Mouse (Mus musculus) CH12.LX (cell line): ENCODE measurements around the gene Morc2a. TPM values are rescaled to one million over a fixed set of nuclear protein-coding genes. Genes with fewer than 3 reads are reported as not detected.

ENCODE experiments used
- DNase-seq: peaks from one replicate; pipeline ENCODE4 v3.0.0-alpha.2; 2013; ENCODE audit errors: extremely low read depth
- H3K27ac ChIP-seq: 2 replicates; pipeline ENCODE4 v1.5.1; 2012; ENCODE audit warnings: low read depth, mild to moderate bottlenecking, control low read depth, moderate library complexity; ENCODE audit not compliant: insufficient read depth
- H3K27me3 ChIP-seq: replicated peaks from 2 replicates; pipeline ENCODE3; 2012; ENCODE audit warnings: inconsistent platforms
- H3K36me3 ChIP-seq, 2 experiments: replicated peaks in 1 of 2; 2 replicates each; pipeline versions ENCODE3 to v1.6.1; 2012; ENCODE audit warnings: inconsistent platforms in 1 of 2, low read length in 1 of 2, mild to moderate bottlenecking in 1 of 2, mixed read lengths in 1 of 2, moderate library complexity in 1 of 2; ENCODE audit not compliant: control insufficient read depth in 1 of 2, insufficient read depth in 1 of 2
- H3K4me1 ChIP-seq, 2 experiments: 2 replicates each; pipeline ENCODE4 v1.6.1; 2012; ENCODE audit warnings: inconsistent platforms in 1 of 2, moderate library complexity in 1 of 2; ENCODE audit not compliant: insufficient read depth in 2 of 2, control insufficient read depth in 1 of 2
- H3K4me2 ChIP-seq: 2 replicates; pipeline ENCODE4 v1.6.1; 2012; ENCODE audit warnings: low read depth, mild to moderate bottlenecking, control low read depth; ENCODE audit not compliant: poor library complexity, insufficient read depth, severe bottlenecking
- H3K4me3 ChIP-seq, 3 experiments: fragments of 150-350 bp in 1 of 3; sonication (generic) in 1 of 3; replicated peaks in 1 of 3; 2 replicates each; pipeline versions ENCODE3 to v1.5.1; 2011 to 2012; ENCODE audit warnings: low read depth in 2 of 3, low read length in 2 of 3, mild to moderate bottlenecking in 2 of 3, moderate library complexity in 2 of 3, control low read depth in 1 of 3, improper control_type of control experiment in 1 of 3, inconsistent platforms in 1 of 3, mixed read lengths in 1 of 3; ENCODE audit not compliant: poor library complexity in 1 of 3
- H3K79me2 ChIP-seq: replicated peaks from 2 replicates; pipeline ENCODE4 v1.6.1; 2012; ENCODE audit warnings: mild to moderate bottlenecking, moderate library complexity; ENCODE audit not compliant: control insufficient read depth, poor library complexity, insufficient read depth, severe bottlenecking; ENCODE audit errors: extremely low read depth
- H3K9ac ChIP-seq: 2 replicates; pipeline ENCODE4 v1.6.1; 2012; ENCODE audit warnings: low read depth, mild to moderate bottlenecking, control low read depth, moderate library complexity; ENCODE audit not compliant: insufficient read depth
- H3K9me3 ChIP-seq: replicated peaks from 2 replicates; pipeline ENCODE3; 2012; ENCODE audit warnings: low read length, inconsistent platforms, mixed read lengths
- BHLHE40 ChIP-seq: IDR thresholded peaks from 2 replicates; pipeline ENCODE4 v1.6.1; 2011; ENCODE audit warnings: mild to moderate bottlenecking, low read depth, low read length, improper control_type of control experiment
- CHD1 ChIP-seq: IDR thresholded peaks from 2 replicates; pipeline ENCODE4 v1.6.1; 2012; ENCODE audit warnings: low read depth, low read length, improper control_type of control experiment, inconsistent platforms
- CHD2 ChIP-seq: IDR thresholded peaks from 2 replicates; pipeline ENCODE4 v1.6.1; 2011; ENCODE audit warnings: low read length, improper control_type of control experiment
- E2F4 ChIP-seq: IDR thresholded peaks from 2 replicates; pipeline ENCODE4 v1.6.1; 2011; ENCODE audit warnings: low read depth, low read length, improper control_type of control experiment; ENCODE audit not compliant: insufficient replicate concordance
- ELF1 ChIP-seq: IDR thresholded peaks from 2 replicates; pipeline ENCODE4 v1.6.1; 2014; ENCODE audit warnings: low read depth, mild to moderate bottlenecking, inconsistent platforms, low read length, improper control_type of control experiment
- ETS1 ChIP-seq: conservative IDR thresholded peaks from 2 replicates; pipeline ENCODE4 v1.6.1; 2012; ENCODE audit warnings: low read depth, mild to moderate bottlenecking, inconsistent platforms, low read length, improper control_type of control experiment, moderate library complexity
- GABPA ChIP-seq: IDR thresholded peaks from 2 replicates; pipeline ENCODE4 v1.6.1; 2012; ENCODE audit warnings: low read depth, low read length, improper control_type of control experiment, inconsistent platforms; ENCODE audit not compliant: insufficient replicate concordance
- HCFC1 ChIP-seq: IDR thresholded peaks from 2 replicates; pipeline ENCODE4 v1.6.1; 2012; ENCODE audit warnings: low read depth, mild to moderate bottlenecking, inconsistent platforms, low read length, improper control_type of control experiment
- JUN ChIP-seq: IDR thresholded peaks from 2 replicates; pipeline ENCODE4 v1.6.1; 2011; ENCODE audit warnings: low read depth, mild to moderate bottlenecking, low read length, improper control_type of control experiment, moderate library complexity; ENCODE audit not compliant: insufficient read depth
- KAT2A ChIP-seq: IDR thresholded peaks from 2 replicates; pipeline ENCODE4 v1.6.1; 2012; ENCODE audit warnings: low read length, improper control_type of control experiment, inconsistent platforms; ENCODE audit not compliant: insufficient replicate concordance
- MAZ ChIP-seq: IDR thresholded peaks from 2 replicates; pipeline ENCODE4 v1.6.1; 2012; ENCODE audit warnings: low read depth, mild to moderate bottlenecking, inconsistent platforms, low read length, improper control_type of control experiment, moderate library complexity
- MEF2A ChIP-seq: IDR thresholded peaks from 2 replicates; pipeline ENCODE4 v1.6.1; 2014; ENCODE audit warnings: low read depth, mild to moderate bottlenecking, inconsistent platforms, low read length, improper control_type of control experiment, borderline replicate concordance
- MXI1 ChIP-seq: IDR thresholded peaks from 2 replicates; pipeline ENCODE4 v1.6.1; 2011; ENCODE audit warnings: mild to moderate bottlenecking, low read depth, low read length, improper control_type of control experiment
- NELFE ChIP-seq: IDR thresholded peaks from 2 replicates; pipeline ENCODE4 v1.6.1; 2011; ENCODE audit warnings: low read depth, low read length, improper control_type of control experiment
- NRF1 ChIP-seq: IDR thresholded peaks from 2 replicates; pipeline ENCODE4 v1.6.1; 2014; ENCODE audit warnings: low read depth, mild to moderate bottlenecking, inconsistent platforms, low read length, improper control_type of control experiment, moderate library complexity
- POLR2A ChIP-seq: IDR thresholded peaks from 2 replicates; pipeline ENCODE4 v1.6.1; 2011; ENCODE audit warnings: low read depth, mild to moderate bottlenecking, improper control_type of control experiment, low read length
- RAD21 ChIP-seq: IDR thresholded peaks from 2 replicates; pipeline ENCODE4 v1.6.1; 2011; ENCODE audit warnings: low read depth, mild to moderate bottlenecking, low read length, improper control_type of control experiment, moderate library complexity
- RCOR1 ChIP-seq: conservative IDR thresholded peaks from 2 replicates; pipeline ENCODE4 v1.6.1; 2012; ENCODE audit warnings: low read depth, mild to moderate bottlenecking, inconsistent platforms, low read length, improper control_type of control experiment
- SIN3A ChIP-seq: IDR thresholded peaks from 2 replicates; pipeline ENCODE4 v1.6.1; 2012; ENCODE audit warnings: low read length, improper control_type of control experiment, inconsistent platforms
- TBP ChIP-seq: conservative IDR thresholded peaks from 2 replicates; pipeline ENCODE4 v1.6.1; 2011; ENCODE audit warnings: low read depth, low read length, improper control_type of control experiment
- UBTF ChIP-seq: IDR thresholded peaks from 2 replicates; pipeline ENCODE4 v1.6.1; 2012; ENCODE audit warnings: low read depth, mild to moderate bottlenecking, inconsistent platforms, low read length, improper control_type of control experiment, moderate library complexity
- USF1 ChIP-seq: IDR thresholded peaks from 2 replicates; pipeline ENCODE4 v1.6.1; 2014; ENCODE audit warnings: low read depth, mild to moderate bottlenecking, inconsistent platforms, low read length, improper control_type of control experiment
- USF2 ChIP-seq: conservative IDR thresholded peaks from 2 replicates; pipeline ENCODE4 v1.6.1; 2011; ENCODE audit warnings: low read depth, low read length, improper control_type of control experiment
- ZMIZ1 ChIP-seq: IDR thresholded peaks from 2 replicates; pipeline ENCODE4 v1.6.1; 2012; ENCODE audit warnings: low read depth, mild to moderate bottlenecking, inconsistent platforms, low read length, improper control_type of control experiment
- ZNF384 ChIP-seq: IDR thresholded peaks from 2 replicates; pipeline ENCODE4 v1.6.1; 2012; ENCODE audit warnings: low read depth, low read length, improper control_type of control experiment, inconsistent platforms
- dilution Hi-C: fragments of 300-500 bp; cut with MboI; formaldehyde crosslinking; loops from 2 replicates; pipeline ENCODE4 v1.14.3; 2020; ENCODE audit warnings: low sequenced_read_pairs; ENCODE audit not compliant: extremely low pct_unique_long_range_greater_than_20kb, extremely low pct_ligation_motif_present
- in situ Hi-C: fragments of 300-500 bp; cut with MboI; formaldehyde crosslinking; loops from 3 replicates; pipeline ENCODE4 v1.14.3; 2019; ENCODE audit warnings: low sequenced_read_pairs, low pct_ligation_motif_present, low pct_unique_long_range_greater_than_20kb, mixed read lengths
- polyA plus RNA-seq: library from polyadenylated mRNA; unstranded; fragments of >175 nt; gene quantifications from 2 replicates; pipeline ENCODE4 v1.2.1, GENCODE M21; 2012; ENCODE audit warnings: low read depth; ENCODE audit not compliant: insufficient read length
- total RNA-seq, 2 experiments: library from RNA; depleted of rRNA; stranded (reverse); fragments of 300-350 nt in 1 of 2; fragments of >200 nt in 1 of 2; gene quantifications; 2 replicates each; pipeline ENCODE4 v1.2.3; 2012 to 2014

Morc2a gene
- total and polyA plus RNA-seq, 3 experiments, result 28.1 to 44.1 (median 28.2) TPM

DNA sequence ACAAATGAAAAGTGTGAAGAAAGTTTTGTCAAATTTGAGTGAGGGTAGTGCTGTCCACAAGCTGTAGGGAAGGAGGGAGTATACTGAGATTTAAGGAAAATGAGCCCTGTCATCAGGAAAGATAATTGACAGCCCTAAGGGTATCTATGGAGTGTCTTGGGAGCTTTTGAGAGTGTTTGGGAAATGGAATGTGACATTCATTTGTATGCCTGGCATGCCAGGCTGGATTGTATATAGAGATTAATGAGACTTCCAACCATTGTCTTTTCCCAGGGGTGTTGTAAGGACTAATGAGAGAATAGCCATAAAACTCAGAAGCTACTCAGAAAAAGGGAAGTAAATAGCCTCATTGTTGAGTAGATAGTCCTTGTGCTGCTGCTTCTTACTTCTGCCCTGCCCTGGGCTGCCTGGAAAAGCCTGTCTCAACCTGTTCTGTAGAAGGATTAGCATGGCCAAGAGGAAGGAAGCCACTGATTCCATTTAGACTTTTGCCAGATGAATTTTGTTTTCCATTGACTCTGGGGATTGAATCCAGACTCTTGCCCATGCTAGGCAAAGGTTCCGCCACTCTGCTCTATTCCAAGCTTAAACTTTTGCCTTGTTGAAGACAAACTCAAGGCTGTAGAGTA lies 22.1 kb downstream of the Morc2a start:
- Histone ChIP-seq H3K36me3 (peaks cover 52 to 95% of the 10 kb centered on the region in 2 experiments), H3K4me2 (no peak overlapping the region), H3K27me3 (no peaks in the 10 kb centered on the region), H3K9me3 (no peaks in the 10 kb centered on the region), H3K79me2 (no peaks in the 10 kb centered on the region; the same call in none of the 2 replicates), H3K27ac (no peak overlapping the region), H3K9ac (no peak overlapping the region), H3K4me3 (no peak overlapping the region), H3K4me1 (no peaks in the 10 kb centered on the region)
- DNase-seq, result no peak
- dilution Hi-C loops (no loop called here), in situ Hi-C loops (no loop called here)
- TF ChIP-seq GABPA, result no peak
- TF ChIP-seq NRF1, result no peak
- TF ChIP-seq MAZ, result no peak
- no peak for TF ChIP-seq RAD21
- no peak for TF ChIP-seq CHD1
- TF ChIP-seq SIN3A, result no peak
- TF ChIP-seq UBTF, result no peak
- no peak for TF ChIP-seq POLR2A
- no peak for TF ChIP-seq E2F4
- TF ChIP-seq NELFE, result no peak
- TF ChIP-seq CHD2, result no peak
- no peak for TF ChIP-seq TBP
- TF ChIP-seq KAT2A, result no peak
- TF ChIP-seq ETS1, result no peak
- TF ChIP-seq USF2, result no peak
- TF ChIP-seq BHLHE40, result no peak
- no peak for TF ChIP-seq MXI1
- no peak for TF ChIP-seq USF1
- TF ChIP-seq ZMIZ1, result no peak
- TF ChIP-seq ZNF384, result no peak

- Histone ChIP-seq H3K4me3 (no peak overlapping the region), H3K36me3 (peaks cover 59 to 98% of the 10 kb centered on the region in 2 experiments), H3K9ac (no peak overlapping the region), H3K9me3 (no peaks in the 10 kb centered on the region), H3K4me2 (no peak overlapping the region), H3K27me3 (no peaks in the 10 kb centered on the region), H3K4me1 (no peaks in the 10 kb centered on the region), H3K79me2 (no peaks in the 10 kb centered on the region; the same call in none of the 2 replicates), H3K27ac (no peak overlapping the region)
- TF ChIP-seq USF2 (no peak), RCOR1 (no peak), CHD2 (no peak), RAD21 (no peak), JUN (no peak), HCFC1 (no peak), ETS1 (no peak), ELF1 (no peak), MEF2A (no peak)
- in situ Hi-C loops (no loop called here), dilution Hi-C loops (no loop called here)
- no peak for DNase-seq
Observed at GRCm38 (mm10) chr11:3674545-3674944, 25.6 kb downstream of the Morc2a start.
